Mouse (Mus musculus): ENCODE data around the gene Fgd4.

- TF ChIP-seq CTCF (IDR thresholded peaks at IDR 0.05; ENCODE audit: low read depth, low read length), result no peak
- TF ChIP-seq POLR2A (IDR thresholded peaks at IDR 0.05; ENCODE audit: extremely low read depth, insufficient read depth, low read length), result no peak
These were observed 33.6 kb downstream of the Fgd4 start for GRCm38 (mm10) chr16:16566786-16567185.

Measured in liver, adult 2 months (tissue).